Mouse (Mus musculus) thymus, adult 2 months (tissue): ENCODE measurements at regions not wholly inside any gene's neighbourhood (a gene's known extent, or its start where the extent isn't known, plus 50 kb on each side); places are given as distances from the start of the nearest gene placed in this dataset.

Source experiments
- CTCF ChIP-seq: fragments of 200-500 bp; IDR thresholded peaks from 2 replicates; pipeline ENCODE4 v1.5.1; 2012; ENCODE audit warnings: mild to moderate bottlenecking, control low read depth, low read length, moderate library complexity, borderline replicate concordance; ENCODE audit not compliant: control insufficient read depth, poor library complexity, insufficient read depth; ENCODE audit errors: extremely low read depth
- POLR2A ChIP-seq: fragments of 200-500 bp; IDR thresholded peaks from 2 replicates; pipeline ENCODE4 v1.6.1; 2012; ENCODE audit warnings: mild to moderate bottlenecking, low read length, control low read depth, moderate library complexity; ENCODE audit not compliant: control insufficient read depth, poor library complexity, insufficient read depth; ENCODE audit errors: extremely low read depth

GRCm38 (mm10) chr17:14553195-14553594 is 140.8 kb downstream of the Thbs2 start:
- TF ChIP-seq CTCF, result no peak
- no peak for TF ChIP-seq POLR2A
